Mouse (Mus musculus) neural tube, embryonic 13.5 days (tissue): ENCODE results near the gene Nelfb. TPM values are rescaled to one million over a fixed set of nuclear protein-coding genes. Genes with fewer than 3 reads are reported as not detected.

Source experiments
- ATAC-seq: fragments of 200-750 bp; cut with Nextera tagmentation; 2 replicates; pipeline ENCODE4 v1.8.0; 2017; ENCODE audit warnings: low read depth, mild to moderate bottlenecking, moderate TSS enrichment, moderate library complexity
- H3K27ac ChIP-seq: fragments of 300-500 bp; sonication (generic); replicated peaks from 2 replicates; pipeline ENCODE4 v1.5.1; 2015; ENCODE audit warnings: moderate library complexity, mild to moderate bottlenecking, inconsistent platforms
- H3K27me3 ChIP-seq: fragments of 300-500 bp; sonication (generic); 2 replicates; pipeline ENCODE4 v1.6.1; 2015; ENCODE audit warnings: mild to moderate bottlenecking, inconsistent platforms
- H3K36me3 ChIP-seq: fragments of 300-500 bp; sonication (generic); 2 replicates; pipeline ENCODE4 v1.6.1; 2015; ENCODE audit warnings: mild to moderate bottlenecking, inconsistent platforms
- H3K4me1 ChIP-seq: fragments of 300-500 bp; sonication (generic); replicated peaks from 2 replicates; pipeline ENCODE4 v1.6.1; 2015; ENCODE audit warnings: inconsistent platforms
- H3K4me2 ChIP-seq: fragments of 300-500 bp; sonication (generic); 2 replicates; pipeline ENCODE4 v1.6.1; 2015; ENCODE audit warnings: inconsistent platforms, mild to moderate bottlenecking, moderate library complexity
- H3K4me3 ChIP-seq: fragments of 300-500 bp; sonication (generic); 2 replicates; pipeline ENCODE4 v1.5.1; 2015; ENCODE audit warnings: mild to moderate bottlenecking, inconsistent platforms
- H3K9ac ChIP-seq: fragments of 300-500 bp; sonication (generic); 2 replicates; pipeline ENCODE4 v1.6.1; 2015; ENCODE audit warnings: moderate library complexity, mild to moderate bottlenecking, inconsistent platforms
- H3K9me3 ChIP-seq: fragments of 300-500 bp; sonication (generic); 2 replicates; pipeline ENCODE4 v1.6.1; 2016; ENCODE audit warnings: inconsistent platforms
- whole genome bisulfite sequencing: fragments of 180-500 bp; shearing (Covaris S2); methylation state at CpG from one replicate; pipeline ENCODE4 v1.1.7; 2015; 5-methylcytosine and 5-hydroxymethylcytosine counted together
- polyA plus RNA-seq: library from polyadenylated mRNA; unstranded; fragments of >200 nt; fragmentation: Nextera tagmentation; extraction: Ambion mirVana; gene quantifications from 2 replicates; pipeline ENCODE4 v1.2.1, GENCODE M21; 2015

Gene Nelfb
- polyA plus RNA-seq, 1 experiment from 2014 or later, result 95.1 TPM

DNA sequence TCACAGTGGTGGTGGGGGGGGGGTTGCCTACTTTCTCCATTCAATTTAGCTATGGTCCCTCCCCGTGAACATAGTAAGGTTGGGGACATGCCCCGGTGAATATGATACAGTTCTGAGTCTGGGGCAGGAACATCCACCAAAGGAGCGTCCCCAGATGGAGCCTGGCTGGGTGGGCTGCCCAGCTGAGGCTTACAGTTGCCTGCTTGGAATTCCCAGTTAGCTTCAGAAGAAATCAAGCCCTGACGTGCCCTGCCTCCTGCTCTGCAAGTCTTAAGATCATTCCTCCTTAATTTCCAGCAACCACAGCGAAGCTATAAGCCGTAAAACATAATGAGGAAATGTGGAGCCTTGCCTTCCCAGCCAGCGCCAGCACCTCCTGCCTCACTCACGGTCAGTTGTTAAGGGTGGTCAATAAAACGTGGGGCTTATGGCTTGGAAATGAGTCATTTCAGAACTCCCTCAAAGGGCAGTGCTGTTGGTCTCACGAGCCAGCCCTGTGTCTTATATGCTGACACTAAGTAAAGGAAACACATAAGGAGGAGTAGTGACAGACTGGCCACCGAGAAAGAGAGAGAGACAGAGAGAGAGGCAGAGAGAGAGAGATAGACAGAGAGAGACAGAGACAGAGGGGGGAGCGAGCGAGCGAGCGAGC is 31.6 kb downstream of the Nelfb start:
- H3K9ac ChIP-seq, result peak overlapping the region; percentile 63
- H3K4me1 ChIP-seq, result peaks cover 93% of the 10 kb centered on the region
- peak overlapping the region; percentile 69 for H3K4me3 ChIP-seq
- peak overlapping the region; percentile 79 for H3K4me2 ChIP-seq
- no peaks in the 10 kb centered on the region for H3K9me3 ChIP-seq
- no peak for ATAC-seq
- H3K27ac ChIP-seq, result peak overlapping the region; percentile 91
- no peaks in the 10 kb centered on the region for H3K36me3 ChIP-seq
- no peaks in the 10 kb centered on the region for H3K27me3 ChIP-seq
- WGBS, result 14% methylated on average over 15 of the region's 15 CpGs

DNA sequence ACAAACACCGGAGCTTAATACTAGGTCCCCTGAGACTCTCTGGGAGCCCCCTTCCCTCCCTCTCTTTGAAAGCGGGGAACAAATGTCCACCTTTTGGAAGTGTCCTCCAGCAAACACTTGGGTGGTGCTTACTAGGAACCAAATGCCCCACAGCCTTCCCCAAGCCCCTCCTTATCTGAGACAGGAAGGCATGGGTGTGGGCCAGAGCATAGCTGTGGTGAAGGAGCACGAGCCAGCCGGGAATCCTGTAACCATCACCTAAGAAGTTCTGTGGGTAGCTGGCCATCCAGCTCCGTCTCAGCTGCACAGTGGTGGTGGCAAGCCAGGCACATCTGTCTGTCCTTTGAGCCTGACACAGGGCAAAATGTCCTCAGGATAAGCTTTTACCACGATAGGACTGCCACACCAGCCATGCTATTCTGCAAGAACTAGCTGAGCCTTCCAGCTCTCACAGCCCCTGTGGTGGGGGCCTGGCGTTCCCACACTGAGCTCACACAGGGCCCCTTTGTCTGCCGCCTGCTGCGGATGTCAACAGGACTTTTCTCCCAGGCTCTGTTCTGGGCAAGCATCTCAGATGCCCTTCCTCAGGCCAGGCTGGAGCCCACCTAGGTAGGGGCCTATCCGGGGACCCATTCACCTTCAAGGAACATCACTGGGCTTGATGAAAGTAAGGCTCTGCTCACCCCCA is 32.9 kb downstream of the Nelfb start:
- H3K27ac ChIP-seq, result peak overlapping the region; percentile 91
- no peaks in the 10 kb centered on the region for H3K36me3 ChIP-seq
- no peak for ATAC-seq
- H3K9ac ChIP-seq, result peak overlapping the region; percentile 61
- no peaks in the 10 kb centered on the region for H3K27me3 ChIP-seq
- H3K9me3 ChIP-seq, result no peaks in the 10 kb centered on the region
- H3K4me3 ChIP-seq, result peak overlapping the region; percentile 12
- peak overlapping the region; percentile 79 for H3K4me2 ChIP-seq
- peaks cover 80% of the 10 kb centered on the region for H3K4me1 ChIP-seq
- WGBS, result 15% methylated on average over 10 of the region's 10 CpGs

DNA sequence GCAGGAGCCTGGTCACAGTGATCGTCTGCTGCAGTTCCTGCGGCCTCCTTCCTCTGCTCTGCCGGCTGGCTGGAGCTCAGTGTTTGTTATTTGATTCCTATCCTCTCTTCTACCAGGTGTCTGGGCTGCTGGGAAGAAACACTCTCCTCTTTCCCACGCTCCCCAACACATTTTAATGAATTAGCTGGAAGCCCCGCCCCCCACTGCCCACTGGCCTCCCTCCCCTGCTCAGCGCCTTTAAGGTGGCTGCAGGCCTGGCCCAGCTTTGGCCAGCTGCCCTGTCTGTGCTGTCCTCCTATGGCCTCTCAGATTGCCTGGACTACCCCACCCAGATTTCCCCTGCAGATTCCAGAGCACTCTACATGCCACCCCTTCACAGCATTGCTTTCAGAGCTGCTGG is 33.6 kb downstream of the Nelfb start:
- peak overlapping the region; percentile 61 for H3K9ac ChIP-seq
- ATAC-seq, result peak; percentile 34; the same call in 1 of the 2 replicates
- H3K4me1 ChIP-seq, result peaks cover 76% of the 10 kb centered on the region
- WGBS, result 6% methylated on average over 6 of the region's 6 CpGs
- no peaks in the 10 kb centered on the region for H3K36me3 ChIP-seq
- no peaks in the 10 kb centered on the region for H3K9me3 ChIP-seq
- H3K4me3 ChIP-seq, result peak overlapping the region; percentile 20
- H3K27ac ChIP-seq, result peak overlapping the region; percentile 91
- peak overlapping the region; percentile 79 for H3K4me2 ChIP-seq
- no peaks in the 10 kb centered on the region for H3K27me3 ChIP-seq

DNA sequence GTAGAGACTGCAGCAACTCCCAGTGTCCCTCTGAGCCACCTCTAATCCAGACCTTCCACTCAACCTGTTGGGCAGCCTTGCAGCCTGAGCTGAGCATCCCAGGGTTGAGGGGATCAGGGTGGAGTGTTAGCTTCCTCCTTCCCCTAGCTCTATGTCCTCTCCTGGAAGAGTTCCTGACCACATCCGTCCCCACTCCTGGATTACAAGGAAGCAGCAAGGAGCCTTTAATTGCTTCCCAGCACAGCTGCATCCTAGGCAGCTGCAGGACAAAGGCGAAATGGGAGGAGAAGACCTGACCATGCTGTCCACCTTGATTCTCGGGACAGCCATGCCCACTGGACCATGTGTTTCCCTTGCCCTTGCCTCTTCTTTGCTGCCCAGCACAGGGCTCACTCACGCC is 34.2 kb downstream of the Nelfb start:
- no peak for ATAC-seq
- Histone ChIP-seq H3K9me3 (no peaks in the 10 kb centered on the region), H3K27me3 (no peaks in the 10 kb centered on the region), H3K36me3 (no peaks in the 10 kb centered on the region), H3K9ac (peak overlapping the region; percentile 61), H3K4me1 (peaks cover 70% of the 10 kb centered on the region), H3K4me3 (peak overlapping the region; percentile 20), H3K27ac (peak overlapping the region; percentile 91), H3K4me2 (peak overlapping the region; percentile 79)
- 25% methylated on average over 4 of the region's 4 CpGs for WGBS

GRCm38 (mm10) chr2:25176573-25176972 is 34.7 kb downstream of the Nelfb start:
- 66% methylated on average over 6 of the region's 6 CpGs for WGBS
- H3K9ac ChIP-seq, result peak overlapping the region; percentile 61; the same call in 1 of the 2 replicates

GRCm38 (mm10) chr2:25175690-25176078 is 35.6 kb downstream of the Nelfb start:
- ATAC-seq, result no peak
- H3K27ac ChIP-seq, result no peak overlapping the region
- no peak overlapping the region for H3K4me2 ChIP-seq
- H3K36me3 ChIP-seq, result no peaks in the 10 kb centered on the region
- no peak overlapping the region for H3K9ac ChIP-seq
- peaks cover 67% of the 10 kb centered on the region for H3K4me1 ChIP-seq
- H3K27me3 ChIP-seq, result no peaks in the 10 kb centered on the region
- no peak overlapping the region for H3K4me3 ChIP-seq
- WGBS, result 79% methylated on average over 4 of the region's 4 CpGs
- no peaks in the 10 kb centered on the region for H3K9me3 ChIP-seq

More at GRCm38 (mm10) chr2:25176573-25176972, 34.7 kb downstream of the Nelfb start:
- peak overlapping the region; percentile 79 for H3K4me2 ChIP-seq
- no peaks in the 10 kb centered on the region for H3K27me3 ChIP-seq
- peaks cover 69% of the 10 kb centered on the region for H3K4me1 ChIP-seq
- H3K27ac ChIP-seq, result peak overlapping the region; percentile 91
- no peak overlapping the region for H3K4me3 ChIP-seq
- no peaks in the 10 kb centered on the region for H3K36me3 ChIP-seq
- no peaks in the 10 kb centered on the region for H3K9me3 ChIP-seq
- ATAC-seq, result no peak

- no peaks in the 10 kb centered on the region for H3K36me3 ChIP-seq
- no peak overlapping the region for H3K4me2 ChIP-seq
- H3K4me3 ChIP-seq, result no peak overlapping the region
- no peak overlapping the region for H3K9ac ChIP-seq
- peaks cover 70% of the 10 kb centered on the region for H3K4me1 ChIP-seq
- no peaks in the 10 kb centered on the region for H3K9me3 ChIP-seq
- no peak overlapping the region for H3K27ac ChIP-seq
- WGBS, result 67% methylated on average over 7 of the region's 7 CpGs
- H3K27me3 ChIP-seq, result no peaks in the 10 kb centered on the region
- ATAC-seq, result no peak
Measured at GRCm38 (mm10) chr2:25174866-25175689, 36.2 kb downstream of the Nelfb start.

GRCm38 (mm10) chr2:25173821-25174220 is 37.5 kb downstream of the Nelfb start:
- H3K9ac ChIP-seq, result no peak overlapping the region
- H3K4me2 ChIP-seq, result no peak overlapping the region
- ATAC-seq, result no peak
- no peak overlapping the region for H3K4me3 ChIP-seq
- 93% methylated on average over 4 of the region's 4 CpGs for whole genome bisulfite sequencing
- no peaks in the 10 kb centered on the region for H3K36me3 ChIP-seq
- H3K4me1 ChIP-seq, result peaks cover 70% of the 10 kb centered on the region
- H3K27me3 ChIP-seq, result no peaks in the 10 kb centered on the region
- no peaks in the 10 kb centered on the region for H3K9me3 ChIP-seq
- no peak overlapping the region for H3K27ac ChIP-seq

DNA sequence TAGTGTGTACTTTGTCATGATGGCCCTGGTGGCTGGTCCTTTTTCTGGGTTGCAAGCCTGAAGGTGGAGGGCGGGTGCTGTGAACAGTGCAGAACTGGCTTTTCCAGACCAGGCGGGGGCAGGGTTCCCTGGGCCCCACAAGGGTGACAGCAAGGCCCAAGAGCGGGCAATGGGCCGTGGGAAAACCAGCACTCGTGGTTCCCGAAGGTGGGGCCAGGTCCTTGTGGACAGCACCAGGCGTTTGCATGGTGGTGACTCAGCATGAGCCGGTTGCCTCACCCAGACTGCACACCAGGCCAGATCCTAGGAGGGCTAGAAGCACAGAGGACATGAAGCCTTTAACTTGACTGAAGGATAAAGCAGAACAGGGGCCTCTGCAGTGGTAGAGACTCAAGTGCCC is 38.7 kb downstream of the Nelfb start:
- H3K4me3 ChIP-seq, result no peak overlapping the region
- H3K27me3 ChIP-seq, result no peaks in the 10 kb centered on the region
- WGBS, result 73% methylated on average over 8 of the region's 8 CpGs
- no peak for ATAC-seq
- no peak overlapping the region for H3K4me2 ChIP-seq
- H3K27ac ChIP-seq, result no peak overlapping the region
- no peak overlapping the region for H3K9ac ChIP-seq
- H3K9me3 ChIP-seq, result no peaks in the 10 kb centered on the region
- H3K36me3 ChIP-seq, result no peaks in the 10 kb centered on the region
- peaks cover 70% of the 10 kb centered on the region for H3K4me1 ChIP-seq

DNA sequence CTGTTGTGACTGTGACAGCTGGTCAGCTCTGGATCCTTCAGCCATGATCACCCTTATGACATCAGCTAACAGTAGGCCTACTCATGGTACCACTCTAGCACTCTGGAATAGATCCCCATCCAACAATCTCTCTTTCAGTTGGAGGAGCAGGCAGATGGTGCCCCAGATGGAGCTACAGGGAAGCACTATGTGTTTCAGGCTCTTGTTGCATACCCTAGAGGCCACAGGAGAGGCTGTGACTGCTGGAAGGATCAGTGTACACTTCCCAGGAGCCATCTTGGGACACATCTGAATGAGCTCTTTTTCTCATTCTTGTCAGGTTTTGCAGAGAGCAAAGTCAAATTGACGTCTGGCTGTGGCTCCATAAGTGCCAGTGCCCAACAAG is 39.5 kb downstream of the Nelfb start:
- no peak overlapping the region for H3K27ac ChIP-seq
- H3K27me3 ChIP-seq, result no peaks in the 10 kb centered on the region
- no peaks in the 10 kb centered on the region for H3K9me3 ChIP-seq
- H3K9ac ChIP-seq, result no peak overlapping the region
- no peak overlapping the region for H3K4me2 ChIP-seq
- H3K36me3 ChIP-seq, result no peaks in the 10 kb centered on the region
- WGBS, result 23% methylated on average over 1 of the region's 1 CpGs
- H3K4me1 ChIP-seq, result peaks cover 70% of the 10 kb centered on the region
- ATAC-seq, result no peak
- no peak overlapping the region for H3K4me3 ChIP-seq

DNA sequence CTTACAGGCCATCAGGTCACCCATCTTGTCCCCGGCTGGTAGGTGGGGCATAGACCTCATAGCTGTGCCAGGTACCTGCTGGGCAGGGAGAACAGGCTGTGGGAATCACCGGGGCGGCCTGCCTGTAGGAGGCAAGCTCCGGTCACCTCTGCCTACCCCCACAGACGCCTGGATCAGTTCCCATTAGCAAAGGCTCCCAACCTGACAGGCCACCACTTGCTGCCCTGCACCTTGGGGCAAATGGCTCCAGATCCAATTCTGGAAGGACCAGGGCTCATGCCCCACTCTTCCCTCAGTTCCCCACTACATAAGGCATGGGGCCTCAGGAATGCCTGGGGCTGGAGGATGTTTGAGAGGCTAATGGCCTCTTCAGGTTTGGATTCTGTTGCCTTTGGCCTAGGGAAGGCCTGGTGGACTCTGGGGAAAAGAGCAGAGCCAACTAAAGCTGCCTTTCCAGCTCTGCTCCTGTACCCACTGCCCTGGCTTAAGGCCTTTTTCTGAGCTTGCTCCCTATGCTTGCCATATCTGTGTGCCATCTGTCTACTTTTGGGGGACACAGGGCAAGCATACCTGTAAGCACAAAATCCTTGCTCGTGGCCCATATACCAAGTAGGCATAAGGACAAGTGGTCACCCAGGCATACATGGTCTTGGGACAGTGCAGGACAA is 40.1 kb downstream of the Nelfb start:
- ATAC-seq, result no peak
- H3K9me3 ChIP-seq, result no peaks in the 10 kb centered on the region
- peaks cover 65% of the 10 kb centered on the region for H3K4me1 ChIP-seq
- 83% methylated on average over 6 of the region's 6 CpGs for WGBS
- no peak overlapping the region for H3K4me2 ChIP-seq
- H3K36me3 ChIP-seq, result no peaks in the 10 kb centered on the region
- no peak overlapping the region for H3K27ac ChIP-seq
- no peak overlapping the region for H3K4me3 ChIP-seq
- H3K27me3 ChIP-seq, result no peaks in the 10 kb centered on the region
- no peak overlapping the region for H3K9ac ChIP-seq
